Mouse (Mus musculus) right cerebral cortex, postnatal 10 days (tissue): ENCODE results near the gene Imp3.

ENCODE experiments used
- DNase-seq, 2 experiments: peaks; one replicate each; pipeline ENCODE4 v3.0.0; 2021; ENCODE audit warnings: low spot score in 2 of 2

Gene Imp3

DNA sequence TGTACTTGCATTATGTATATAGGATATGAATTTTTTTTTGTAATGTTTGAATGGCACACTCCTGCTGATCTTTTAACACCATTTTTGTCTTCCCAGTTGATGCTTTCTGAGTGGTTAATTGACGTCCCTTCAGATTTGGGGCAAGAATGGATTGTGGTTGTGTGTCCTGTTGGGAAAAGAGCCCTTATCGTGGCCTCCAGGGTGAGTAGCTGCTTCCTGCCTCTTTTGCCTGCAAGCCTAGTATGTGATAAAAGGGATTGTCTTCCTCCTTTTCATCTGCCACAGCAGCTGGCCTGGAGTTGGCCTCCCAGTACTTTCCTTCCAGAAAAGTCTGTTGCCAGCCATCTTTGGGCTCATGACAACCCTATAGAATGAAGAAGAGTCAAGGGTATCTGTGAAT, 32.9 kb downstream of the Imp3 start:
- no peak for DNase-seq

DNA sequence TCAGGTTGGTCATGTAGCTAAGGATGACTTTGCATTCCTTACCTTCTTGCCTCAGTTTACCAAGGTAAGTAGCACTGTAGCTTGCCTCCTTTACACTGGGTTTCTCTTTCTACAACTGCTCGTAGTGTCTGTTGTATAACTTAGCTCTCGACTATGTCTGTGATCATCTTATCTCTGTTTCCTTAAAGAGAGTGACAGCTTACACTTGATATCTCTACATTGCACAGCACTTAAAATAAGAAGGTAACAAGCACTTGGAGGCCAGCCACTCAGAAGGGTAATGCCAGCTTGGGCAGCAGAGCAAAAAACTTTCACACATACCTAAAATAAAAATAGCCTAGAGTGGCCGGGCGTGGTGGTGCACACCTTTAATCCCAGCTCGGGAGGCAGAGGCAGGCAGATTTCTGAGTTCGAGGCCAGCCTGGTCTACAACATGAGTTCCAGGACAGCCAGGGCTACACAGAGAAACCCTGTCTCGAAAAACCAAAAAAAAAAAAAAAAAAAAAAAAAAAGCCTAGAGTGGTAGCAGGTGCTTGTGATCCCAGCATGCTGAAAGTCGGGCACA, 36.8 kb downstream of the Imp3 start:
- no peak for DNase-seq

DNA sequence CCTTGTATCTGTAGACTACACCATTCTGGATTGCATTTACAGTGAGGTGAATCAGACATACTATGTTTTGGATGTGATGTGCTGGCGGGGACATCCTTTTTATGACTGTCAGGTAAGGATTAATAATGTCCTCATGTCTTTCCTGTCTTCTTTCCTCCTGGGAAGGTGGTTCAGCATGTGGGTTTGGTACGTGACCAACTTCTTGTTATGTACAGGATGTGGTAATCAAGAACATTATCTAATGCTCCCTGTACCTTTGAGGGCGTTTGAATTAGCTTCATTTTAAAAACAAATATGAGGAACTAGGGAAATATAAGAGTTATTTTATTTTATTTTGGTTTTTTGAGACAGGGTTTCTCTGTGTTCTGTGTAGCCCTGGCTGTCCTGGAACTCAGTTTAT, 37.9 kb downstream of the Imp3 start:
- DNase-seq: no peak

DNA sequence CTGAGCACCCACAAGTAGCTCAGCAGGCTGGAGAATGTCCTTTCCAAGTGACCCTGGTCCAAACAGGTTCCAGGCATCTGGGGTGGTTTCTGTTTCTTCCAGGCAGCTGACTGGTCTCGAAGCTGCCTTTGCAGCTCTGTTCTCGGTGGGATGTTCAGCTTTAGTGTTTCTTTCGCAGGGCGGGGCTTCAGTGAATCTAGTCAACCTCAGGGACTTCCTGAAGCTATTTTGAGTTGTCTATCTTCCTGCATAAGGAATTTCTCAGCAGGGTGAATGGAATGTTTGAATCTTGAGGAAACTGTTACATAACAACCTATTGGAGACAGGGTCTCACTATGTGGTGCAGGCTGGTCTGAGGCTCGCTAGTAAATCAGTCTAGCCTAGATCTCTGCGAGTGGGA, 42.9 kb downstream of the Imp3 start:
- no peak for DNase-seq

DNA sequence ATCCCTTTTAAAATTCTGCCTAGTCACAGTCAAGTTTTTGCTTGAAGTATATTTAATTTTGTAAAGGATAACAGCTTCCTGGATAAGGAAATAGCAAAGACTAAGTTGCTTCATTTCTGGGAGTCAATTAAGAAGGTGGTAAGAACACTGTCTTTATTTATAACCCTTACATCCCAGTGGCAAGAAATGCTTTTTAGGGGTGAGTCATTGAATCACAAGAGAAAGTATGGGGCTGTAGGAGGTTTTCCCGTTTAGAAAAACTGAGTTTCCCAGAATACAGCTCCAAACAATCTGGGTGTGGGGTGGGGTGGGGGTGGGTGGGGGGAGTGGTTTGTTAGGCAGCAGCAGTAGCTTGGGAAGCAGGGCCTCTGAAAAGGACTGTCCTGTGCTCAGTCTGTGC, 44.2 kb downstream of the Imp3 start:
- DNase-seq: no peak
